Mouse (Mus musculus) frontal cortex, adult 2 months (tissue): ENCODE results near the gene Ppfia2. TPM values are rescaled to one million over a fixed set of nuclear protein-coding genes. Genes with fewer than 3 reads are reported as not detected.

ENCODE experiments used
- DNase-seq, 2 experiments: peaks; one replicate each; pipeline ENCODE4 v3.0.0; 2022; ENCODE audit warnings: low spot score in 1 of 2; ENCODE audit errors: extremely low spot score in 1 of 2
- polyA plus RNA-seq: library from polyadenylated mRNA; depleted of rRNA; stranded (reverse); fragments of >200 nt; gene quantifications from 2 replicates; pipeline ENCODE4 v1.2.3, GENCODE M21; 2012; rRNA removed

Ppfia2 gene
- 57.7 and 66.1 TPM in 2 replicates for polyA plus RNA-seq

DNA sequence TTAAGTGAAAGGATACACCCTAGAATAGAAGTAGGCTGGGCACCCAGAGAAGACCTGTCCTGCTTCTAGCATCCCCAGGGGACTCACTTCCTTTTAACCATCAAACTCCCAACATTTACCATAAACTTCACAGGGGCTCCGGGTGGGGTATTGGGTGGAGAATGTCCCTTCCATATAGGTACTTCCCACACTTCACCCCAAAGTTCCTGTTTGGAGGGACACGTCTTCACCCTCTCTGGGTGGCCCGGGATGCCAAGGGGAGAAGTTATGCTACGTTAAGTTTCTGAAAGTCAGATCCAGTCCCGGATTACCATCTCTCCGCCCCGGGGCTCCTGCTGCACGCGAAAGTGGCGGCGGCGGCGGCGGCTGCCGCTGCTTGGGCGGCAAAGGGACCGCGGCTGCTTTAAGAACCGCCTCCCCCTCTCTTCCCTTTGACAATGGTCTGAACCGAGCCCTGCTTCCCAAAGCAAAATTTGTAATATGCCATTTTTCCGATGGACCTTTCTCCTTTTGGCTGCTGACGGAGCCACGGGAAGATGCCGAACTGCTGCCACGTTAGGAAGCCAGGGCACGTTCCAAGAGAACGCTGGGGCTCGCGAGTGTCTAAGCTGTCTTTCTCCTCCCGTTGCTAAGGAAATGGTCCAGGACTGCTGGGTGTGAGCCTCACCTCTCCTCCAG is at the start of gene Ppfia2:
Gene Ppfia2 (plus strand): TSS at position 485 of the 678 bp plus-strand sequence.
- peak; percentile 50 to 82 for DNase-seq

DNA sequence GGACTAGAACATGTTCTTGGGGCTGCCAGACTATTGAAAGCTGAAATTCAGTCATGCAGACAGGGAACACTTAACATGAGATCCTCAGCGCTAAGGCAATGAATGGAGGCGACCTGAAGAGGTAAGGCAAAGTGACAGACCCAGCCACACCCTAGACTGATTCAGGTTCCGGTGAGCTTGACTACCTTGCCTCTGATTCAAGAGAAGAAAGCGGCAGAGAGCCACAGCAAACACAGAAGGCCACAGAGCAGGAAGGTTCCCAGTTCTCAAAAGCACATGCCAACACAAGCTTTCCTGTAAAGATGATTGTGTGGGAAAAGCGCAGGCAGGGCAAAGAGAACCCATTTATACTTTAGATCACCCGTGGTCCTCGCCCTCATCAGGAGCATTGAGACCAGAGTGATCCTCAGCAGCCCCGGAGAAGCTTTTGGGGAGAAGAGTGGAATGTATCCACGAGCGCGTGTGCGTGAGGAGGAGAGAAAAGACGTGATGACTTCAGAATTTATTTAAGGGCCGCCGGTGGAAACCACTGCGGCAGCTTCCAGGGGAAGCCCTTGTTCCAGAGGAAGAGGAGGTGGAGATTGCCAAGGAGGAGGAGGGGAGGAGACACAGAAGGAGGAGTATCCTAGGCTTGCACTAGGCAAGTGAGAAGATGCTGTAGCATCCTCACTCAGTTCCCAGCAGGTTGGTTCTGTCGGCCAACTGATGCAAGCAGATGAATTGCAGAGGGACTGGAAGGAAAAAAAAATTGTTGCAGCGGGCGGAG is 1.0 kb upstream of the Ppfia2 start:
- DNase-seq: peak; percentile 85 to 87

DNA sequence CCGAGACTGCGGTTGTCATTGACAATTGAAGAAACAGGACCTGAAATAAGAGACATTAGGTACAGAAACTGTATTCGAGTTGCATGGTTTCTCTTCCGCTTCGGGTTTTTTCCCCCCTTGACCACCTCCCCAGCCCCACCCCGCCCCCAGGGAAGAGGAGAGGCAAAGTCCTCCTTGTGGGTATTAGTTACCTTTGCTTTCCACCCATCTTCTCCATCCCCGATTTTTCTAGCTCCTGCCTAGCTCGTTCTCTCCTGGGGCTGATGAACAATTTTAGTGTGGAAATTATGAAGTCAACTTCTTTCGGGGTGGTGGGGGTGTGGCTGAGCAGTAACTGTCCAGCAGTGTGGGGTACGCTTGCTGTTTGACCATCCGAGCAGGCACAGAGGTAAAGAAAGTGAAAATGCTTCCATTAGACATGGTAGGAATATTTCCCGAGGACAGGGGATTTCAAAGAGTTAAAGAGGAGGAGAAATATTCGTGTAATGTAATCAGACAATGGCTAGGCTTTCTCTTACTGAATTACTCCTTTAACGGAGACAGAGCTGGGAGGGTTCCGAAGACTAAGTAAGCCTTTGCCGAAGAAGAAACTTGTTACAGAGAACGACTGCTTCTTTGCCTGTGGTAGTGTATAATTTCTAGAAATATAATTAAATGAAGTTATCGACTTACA is 530 bp downstream of the Ppfia2 start:
- peak in 1 of 2 experiments; percentile 14 for DNase-seq

DNA sequence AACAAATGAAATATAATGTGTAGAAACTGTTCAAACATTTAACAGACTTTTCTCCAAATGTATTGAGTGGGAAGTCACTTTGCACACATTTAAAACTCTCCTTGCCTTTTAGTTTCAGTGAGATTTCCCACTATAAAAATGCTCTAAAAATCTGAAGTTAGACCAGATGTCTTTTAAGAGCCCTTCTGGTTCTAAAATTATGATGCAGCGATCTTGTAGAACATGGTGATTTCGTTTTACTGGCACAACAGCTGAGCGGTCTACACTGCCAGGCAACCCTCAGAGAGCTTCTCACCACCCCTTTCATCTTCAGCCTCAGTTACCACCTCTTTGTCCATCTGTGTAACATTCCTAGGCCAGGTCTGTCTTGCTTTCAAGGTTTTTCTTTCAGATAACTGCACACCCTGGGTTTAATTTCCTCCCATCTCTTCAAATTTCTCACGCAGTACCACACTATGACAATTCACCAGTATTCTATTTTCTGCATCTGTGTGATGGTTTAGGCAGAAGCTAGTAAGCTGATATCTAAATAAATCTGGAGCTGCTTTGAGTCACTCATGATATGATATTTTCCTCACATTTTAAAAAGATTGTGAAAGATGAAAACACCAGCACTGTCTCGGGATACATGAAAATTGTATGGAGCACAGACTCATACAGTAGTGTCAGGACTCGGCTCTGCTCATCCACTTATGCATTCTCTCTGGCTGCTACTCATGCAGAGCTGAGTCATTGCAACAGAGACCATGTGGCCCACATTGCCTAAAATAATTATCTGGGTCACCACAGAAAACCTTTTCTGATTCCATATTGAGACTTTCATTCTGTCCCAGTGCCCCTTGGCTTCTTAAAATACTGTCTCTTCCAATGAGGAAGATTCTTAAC is 39.4 kb downstream of the Ppfia2 start:
- peak; percentile 28 to 56 for DNase-seq

DNA sequence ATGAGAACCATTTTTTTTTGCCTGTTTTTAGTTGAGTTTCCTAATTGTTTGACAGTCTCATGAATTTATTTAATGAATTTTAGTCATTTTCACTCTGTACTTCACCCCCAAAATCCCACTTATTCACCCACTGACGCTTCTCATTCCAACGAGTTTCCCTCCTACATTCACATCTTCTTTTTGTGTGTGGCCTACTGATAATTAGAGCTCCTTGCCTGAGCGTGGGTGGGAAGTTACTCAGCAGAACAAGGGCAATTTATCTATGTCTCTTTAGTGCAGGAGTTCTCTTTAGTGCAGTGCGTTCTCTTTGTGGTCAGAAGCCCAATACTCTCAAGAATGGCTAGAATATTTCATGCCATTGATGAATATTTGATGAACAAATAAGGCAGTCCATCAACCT is 95.9 kb downstream of the Ppfia2 start:
- peak; percentile 9 to 34 for DNase-seq

DNA sequence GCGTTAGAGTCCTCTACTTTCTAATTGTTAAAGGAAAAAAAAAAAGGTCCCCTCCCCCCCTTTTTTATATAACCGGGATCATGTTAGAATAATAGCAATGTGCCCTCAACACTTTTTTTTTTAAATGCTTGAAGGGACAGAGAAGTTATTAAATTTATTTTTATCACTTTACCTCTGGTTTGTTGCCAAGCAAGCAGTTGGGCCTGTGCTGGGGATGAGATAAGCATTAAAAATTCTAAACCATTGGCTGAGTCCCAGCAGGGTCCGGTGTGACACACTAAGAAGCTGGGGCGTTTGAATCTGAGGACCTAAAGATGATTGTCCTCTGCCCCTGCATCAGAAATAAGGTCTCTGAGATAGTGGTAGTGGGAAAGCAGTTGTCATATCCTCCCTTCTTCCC is 114.9 kb downstream of the Ppfia2 start:
- no peak for DNase-seq

DNA sequence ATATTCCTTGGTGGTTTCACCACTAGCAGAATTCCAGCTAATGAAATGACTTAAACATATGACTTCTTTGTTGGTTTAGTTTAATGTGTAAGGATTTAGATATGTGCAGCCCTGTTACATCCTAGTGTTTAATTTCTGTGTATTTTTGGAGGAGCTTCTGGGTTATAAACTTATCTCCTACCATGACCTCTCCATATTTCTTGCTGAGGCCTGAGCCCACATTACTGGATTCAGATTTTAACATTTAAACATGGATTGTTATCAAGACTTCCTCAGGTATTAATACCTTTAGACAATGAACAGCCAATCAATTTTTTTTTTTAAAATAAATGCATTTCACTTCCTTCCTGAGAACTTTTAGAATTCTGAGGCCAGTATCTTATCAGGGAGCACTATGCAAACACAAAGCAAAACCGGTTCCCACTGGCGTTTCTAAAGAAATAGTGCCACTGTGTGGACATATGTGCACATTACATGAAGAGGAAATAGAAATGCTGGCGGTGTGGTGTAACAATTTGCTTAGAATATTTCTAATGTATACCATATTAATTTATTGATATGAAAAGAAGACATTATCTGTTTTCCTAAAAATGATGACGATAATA is 115.4 kb downstream of the Ppfia2 start:
- DNase-seq: peak in 1 of 2 experiments; percentile 77

DNA sequence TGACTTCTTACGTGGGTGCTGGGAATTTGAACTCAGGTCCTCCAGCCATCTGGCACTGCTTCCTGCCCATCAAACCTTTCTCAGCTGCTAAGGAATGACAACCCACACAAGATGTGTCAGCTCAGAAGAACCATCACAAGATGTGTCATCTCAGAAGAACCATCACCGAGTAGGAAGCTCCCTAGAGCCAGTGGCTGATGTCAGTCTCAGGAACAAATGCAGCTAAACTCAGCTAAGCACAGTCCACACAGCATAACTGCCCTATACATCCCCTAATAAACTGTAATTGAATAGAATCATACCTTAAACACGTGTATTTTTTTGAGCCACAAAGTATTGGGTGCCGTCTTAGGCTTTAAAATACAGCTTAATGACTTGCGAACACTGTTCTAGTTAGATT is 117.7 kb downstream of the Ppfia2 start:
- no peak for DNase-seq

DNA sequence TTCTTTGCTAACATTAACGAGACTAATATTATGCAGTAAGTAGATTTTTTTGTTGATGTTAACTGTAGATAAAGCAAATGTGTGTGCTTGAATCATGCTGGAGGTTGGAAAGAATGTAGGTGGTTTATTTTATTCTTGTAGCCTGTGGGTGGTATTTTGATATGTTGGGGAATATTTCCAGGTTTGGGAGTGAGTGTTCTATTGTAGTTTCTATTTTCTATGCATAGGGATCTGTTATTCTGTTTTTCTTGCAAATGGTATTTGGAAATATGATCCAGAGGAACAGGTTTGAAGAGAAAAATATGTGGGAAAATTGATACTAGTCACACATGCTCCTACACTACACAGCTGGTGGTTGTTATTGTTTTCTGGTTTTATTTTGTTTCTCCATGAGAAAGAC is 120.8 kb downstream of the Ppfia2 start:
- no peak for DNase-seq

DNA sequence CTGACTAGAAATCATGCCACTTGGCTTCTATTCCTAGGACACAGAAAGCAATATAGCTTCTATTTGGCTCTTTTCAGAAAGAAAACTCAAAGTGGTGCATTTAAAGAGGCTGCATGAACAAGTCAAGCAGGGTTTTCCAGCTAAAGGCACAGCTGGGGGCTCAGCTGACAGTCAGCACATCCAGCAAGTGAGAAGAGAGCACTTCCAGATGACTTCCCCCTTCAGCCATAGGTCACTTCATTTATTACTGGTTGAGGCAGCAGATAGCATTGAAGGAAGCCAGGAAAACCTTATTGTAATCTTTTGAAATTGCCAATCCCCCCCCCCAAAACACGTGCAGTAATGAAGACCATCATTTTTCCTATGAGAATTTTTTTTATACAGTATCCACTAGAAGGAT is 126.8 kb downstream of the Ppfia2 start:
- no peak for DNase-seq

DNA sequence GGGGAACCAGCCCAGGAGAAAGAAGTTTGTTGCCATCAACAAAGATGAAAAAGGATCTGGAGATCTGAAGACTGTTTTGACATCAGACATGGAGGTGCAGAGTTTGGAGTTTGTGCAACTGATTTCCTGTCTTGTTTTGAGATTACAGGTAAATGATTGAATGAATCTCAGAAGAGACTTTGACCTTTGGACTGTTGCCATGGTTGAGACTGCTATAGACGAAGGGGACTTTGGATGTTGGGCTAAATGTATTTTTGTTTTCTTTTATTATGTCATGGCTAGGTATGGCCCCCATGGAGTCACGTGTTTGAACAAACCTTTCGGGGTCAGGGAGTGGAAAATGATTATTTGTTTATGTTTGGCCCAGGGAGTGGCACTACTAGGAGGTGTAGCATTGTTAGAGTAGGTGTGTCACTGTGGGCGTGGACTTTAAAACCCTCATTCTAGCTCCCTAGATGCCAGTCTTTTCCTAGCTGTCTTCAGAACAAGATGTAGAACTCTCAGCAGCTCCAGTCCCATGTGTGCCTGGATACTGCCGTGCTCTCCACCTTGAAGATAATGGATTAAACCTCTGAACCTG is 133.3 kb downstream of the Ppfia2 start:
- no peak for DNase-seq

DNA sequence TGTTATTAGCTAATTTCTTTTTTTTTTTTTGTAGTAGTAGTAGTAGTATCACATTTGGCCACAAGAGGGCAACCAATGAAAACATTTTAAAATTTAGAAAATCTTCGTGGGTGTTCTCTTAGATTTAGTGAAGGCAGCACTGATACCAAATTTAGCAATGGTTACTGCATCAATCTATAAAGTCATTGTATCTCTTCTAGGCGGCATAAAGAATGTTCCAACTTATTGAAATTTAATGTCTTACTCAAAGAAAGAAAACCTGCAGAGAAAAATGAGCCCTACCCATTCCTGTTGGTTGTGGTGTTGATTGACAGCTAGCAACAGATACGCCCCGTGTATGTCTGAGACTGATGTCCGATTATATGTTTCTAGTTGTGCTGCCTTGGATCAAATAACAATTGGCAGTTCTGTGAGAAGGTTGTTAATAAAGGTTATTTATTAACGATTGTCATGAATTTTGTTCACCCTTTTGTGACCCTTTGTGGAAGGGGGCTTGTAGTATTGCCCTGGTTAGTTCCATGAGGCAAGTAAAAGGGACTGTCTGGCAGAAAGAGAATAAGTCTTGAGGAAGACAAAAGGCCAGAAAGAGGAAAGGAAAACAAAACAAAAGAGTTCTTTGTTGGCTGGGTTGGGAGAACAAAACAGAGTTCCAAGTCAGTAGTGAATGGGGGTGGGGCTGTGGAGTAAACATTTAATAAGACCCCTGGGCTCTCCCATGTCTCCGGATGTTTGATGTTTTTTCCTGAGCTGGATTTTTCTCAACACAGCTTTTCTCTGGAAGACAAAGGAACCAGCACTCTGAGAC is 139.2 kb downstream of the Ppfia2 start:
- peak in 1 of 2 experiments; percentile 73 for DNase-seq

DNA sequence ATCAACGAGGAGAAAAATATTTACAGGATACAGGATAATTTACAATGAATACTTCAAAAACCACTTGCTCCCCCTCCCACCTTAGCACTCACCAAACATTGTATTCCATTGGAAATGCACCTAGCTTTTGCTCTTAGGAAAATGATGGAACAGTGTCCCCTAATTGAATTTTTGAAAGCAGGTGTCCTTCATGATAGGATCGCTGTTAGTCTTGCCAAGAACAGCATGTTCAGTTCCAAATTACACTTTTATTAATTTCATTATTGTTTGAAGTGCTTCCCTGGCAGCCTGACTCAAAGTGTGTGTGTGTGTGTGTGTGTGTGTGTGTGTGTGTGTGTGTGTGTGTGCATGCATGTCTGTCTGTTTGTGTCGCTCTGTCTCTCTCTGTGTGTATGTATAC is 140.1 kb downstream of the Ppfia2 start:
- DNase-seq: no peak

DNA sequence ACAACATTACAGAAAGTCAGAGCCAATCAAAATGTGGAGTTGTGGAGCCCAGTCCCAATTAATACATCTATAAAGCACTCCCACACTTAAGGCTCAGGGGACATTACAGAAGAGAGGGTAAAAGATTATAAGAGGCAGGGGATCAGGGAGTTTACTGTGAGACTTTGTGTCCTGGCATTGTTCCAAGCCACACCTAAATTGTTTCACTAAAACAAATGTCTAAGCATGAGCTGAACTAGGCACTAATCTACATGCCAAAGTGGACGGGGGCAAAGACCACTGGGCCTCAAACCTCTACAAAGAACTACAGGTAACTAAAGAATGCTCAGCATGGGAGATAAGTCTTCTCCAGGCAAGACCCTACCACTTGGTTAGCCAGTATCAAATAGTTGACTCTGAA is 148.1 kb downstream of the Ppfia2 start:
- DNase-seq: no peak

DNA sequence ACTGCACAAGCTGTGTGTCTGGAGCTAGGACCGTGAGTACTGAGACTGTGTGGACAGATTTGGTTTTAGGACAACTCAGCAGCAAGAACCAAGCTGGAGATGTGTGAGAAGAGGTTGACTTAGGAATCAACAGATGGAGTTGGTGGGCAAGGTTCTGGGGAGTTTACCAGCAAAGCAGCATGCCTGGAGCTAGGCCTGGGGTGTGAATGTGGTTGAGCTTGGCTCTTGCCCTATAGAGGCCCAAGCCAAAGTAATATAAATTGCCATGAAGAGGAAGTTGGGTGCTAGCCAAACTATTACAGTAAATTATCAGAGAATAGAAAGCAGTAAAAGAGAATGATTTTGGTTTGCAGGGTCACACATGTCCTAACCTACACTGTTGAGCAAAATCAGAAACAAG is 150.8 kb downstream of the Ppfia2 start:
- DNase-seq: no peak

DNA sequence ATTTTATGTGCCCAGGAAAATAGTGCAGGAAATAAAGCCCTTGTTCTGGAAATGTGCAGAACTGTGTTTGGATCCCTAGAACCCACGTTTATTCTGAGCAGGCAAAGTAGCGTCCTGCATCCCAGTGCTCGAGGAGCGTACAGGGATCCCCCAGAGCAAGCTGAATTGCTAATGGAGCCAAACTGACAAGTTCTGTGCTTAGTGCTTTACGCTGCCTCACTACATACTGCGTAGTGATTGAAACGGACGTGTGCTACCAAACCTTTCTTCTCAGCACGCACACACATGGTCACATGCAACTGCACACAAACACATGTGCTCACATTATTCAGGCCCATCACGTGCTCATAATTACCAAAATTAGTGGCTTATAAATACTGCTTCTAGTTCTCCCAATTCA is 153.2 kb downstream of the Ppfia2 start:
- DNase-seq: no peak

DNA sequence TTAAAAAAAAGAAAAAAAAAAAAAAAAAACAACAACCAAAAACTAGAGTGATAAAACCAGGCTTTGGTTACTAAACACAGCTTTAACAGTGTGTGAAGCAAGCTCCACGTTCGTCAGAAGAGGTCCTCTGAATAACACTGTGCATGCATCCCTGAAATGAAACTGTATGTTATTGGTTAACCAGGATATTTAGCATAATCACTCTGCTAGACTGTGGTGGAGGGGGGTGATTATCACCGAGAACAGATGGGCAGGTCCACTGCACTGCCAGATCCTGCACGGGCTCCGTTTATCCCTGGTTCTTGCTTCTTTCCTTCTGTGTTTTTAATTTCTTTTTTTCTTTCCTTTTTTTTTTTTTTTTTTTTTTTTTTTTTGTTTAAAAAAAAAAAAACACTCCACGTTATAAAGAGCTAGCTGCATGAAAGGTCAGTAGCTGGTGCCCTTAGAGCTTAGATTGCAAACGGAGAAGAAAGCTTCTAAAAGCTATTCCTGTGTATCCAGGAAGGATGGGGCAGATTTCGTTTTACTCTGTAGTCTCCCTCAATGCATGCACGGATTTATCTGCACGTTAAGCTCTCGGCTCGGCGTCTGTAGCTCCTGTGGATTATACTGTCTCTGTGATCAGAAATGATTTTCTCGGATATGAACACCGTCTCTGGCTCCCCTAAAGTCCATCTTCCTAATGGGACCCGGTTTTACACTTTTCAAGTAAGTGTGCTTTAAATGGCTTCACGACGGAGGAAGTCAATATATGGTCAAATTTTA is 162.2 kb downstream of the Ppfia2 start:
- peak; percentile 44 to 75 for DNase-seq

DNA sequence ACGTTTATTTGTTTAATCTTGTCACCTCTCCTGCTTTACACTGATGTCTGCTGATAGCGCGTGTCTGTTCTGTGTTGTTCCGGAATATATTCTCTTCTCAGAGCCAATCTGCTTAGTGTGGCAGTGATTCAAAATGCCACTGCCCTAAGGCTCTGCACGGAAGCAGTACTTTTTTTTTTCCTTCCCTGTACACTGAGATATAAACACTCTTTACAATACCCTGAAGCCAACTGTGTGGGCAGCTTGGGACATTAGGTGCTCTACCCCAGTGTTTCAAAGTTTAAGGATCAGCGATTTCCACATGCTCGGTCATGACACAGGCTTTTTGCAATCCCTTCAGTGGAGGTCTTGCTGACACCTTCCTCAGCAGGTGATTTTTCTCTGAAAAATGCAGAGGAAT is 163.8 kb downstream of the Ppfia2 start:
- DNase-seq: peak in 1 of 2 experiments; percentile 24
